Mouse (Mus musculus): ENCODE measurements around the gene Kcnj15. TPM values are rescaled to one million over a fixed set of nuclear protein-coding genes. Genes with fewer than 3 reads are reported as not detected.
A peak's percentile ranks its signal among the peaks of the same experiment; 100 is the strongest.

Kcnj15 gene
- polyA plus RNA-seq, 1 experiment, result not detected

GRCm38 (mm10) chr16:95239209-95239925 is 18.0 kb upstream of the Kcnj15 start:
- WGBS, result 55% methylated on average over 7 of the region's 7 CpGs
- Histone ChIP-seq H3K4me1 (ENCODE audit: control insufficient read depth, insufficient read depth, low read length) (peaks cover 9% of the 10 kb centered on the region; the same call in 1 of the 2 replicates), H3K27me3 (ENCODE audit: control insufficient read depth, insufficient read depth, low read length) (no peaks in the 10 kb centered on the region; the same call in 1 of the 2 replicates), H3K27ac (ENCODE audit: insufficient read depth, low read length) (no peak overlapping the region), H3K4me3 (replicated peaks; ENCODE audit: insufficient read depth, low read depth, low read length) (no peak overlapping the region)
- TF ChIP-seq POLR2A (IDR thresholded peaks at IDR 0.05; ENCODE audit: borderline replicate concordance, insufficient read depth, low read length) (no peak), CTCF (IDR thresholded peaks at IDR 0.05; ENCODE audit: borderline replicate concordance, insufficient read depth, low read depth, low read length) (no peak)
- peak; percentile 37 to 45 for DNase-seq

DNA sequence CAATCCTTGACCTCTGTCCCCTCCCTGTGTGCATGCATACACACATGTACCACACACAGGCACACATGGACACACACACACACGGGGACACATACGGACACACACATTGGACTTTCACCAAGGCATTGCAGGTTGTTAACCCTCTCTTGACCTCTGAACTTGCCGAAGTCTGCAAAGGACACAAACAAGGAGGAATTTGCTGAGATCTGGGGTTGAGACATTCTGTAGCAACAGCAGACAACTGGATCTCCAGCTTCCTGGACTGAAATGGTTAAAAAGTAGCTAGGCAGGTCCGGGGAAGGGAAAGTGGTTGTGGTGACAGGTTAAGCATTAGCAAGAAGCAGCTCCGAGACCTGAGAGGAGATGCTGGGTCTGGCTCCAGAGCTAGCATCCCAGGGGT is 16.7 kb upstream of the Kcnj15 start:
- TF ChIP-seq POLR2A (IDR thresholded peaks at IDR 0.05; ENCODE audit: borderline replicate concordance, insufficient read depth, low read length) (no peak), CTCF (IDR thresholded peaks at IDR 0.05; ENCODE audit: borderline replicate concordance, insufficient read depth, low read depth, low read length) (no peak)
- no peak overlapping the region for H3K27ac ChIP-seq (ENCODE audit: insufficient read depth, low read length)
- DNase-seq, result no peak
- no peak overlapping the region for H3K4me3 ChIP-seq (replicated peaks; ENCODE audit: insufficient read depth, low read depth, low read length)
- no peaks in the 10 kb centered on the region; the same call in 1 of the 2 replicates for H3K27me3 ChIP-seq (ENCODE audit: control insufficient read depth, insufficient read depth, low read length)
- H3K4me1 ChIP-seq (ENCODE audit: control insufficient read depth, insufficient read depth, low read length), result peaks cover 9% of the 10 kb centered on the region; the same call in 1 of the 2 replicates
- WGBS, result 81% methylated on average over 5 of the region's 5 CpGs

DNA sequence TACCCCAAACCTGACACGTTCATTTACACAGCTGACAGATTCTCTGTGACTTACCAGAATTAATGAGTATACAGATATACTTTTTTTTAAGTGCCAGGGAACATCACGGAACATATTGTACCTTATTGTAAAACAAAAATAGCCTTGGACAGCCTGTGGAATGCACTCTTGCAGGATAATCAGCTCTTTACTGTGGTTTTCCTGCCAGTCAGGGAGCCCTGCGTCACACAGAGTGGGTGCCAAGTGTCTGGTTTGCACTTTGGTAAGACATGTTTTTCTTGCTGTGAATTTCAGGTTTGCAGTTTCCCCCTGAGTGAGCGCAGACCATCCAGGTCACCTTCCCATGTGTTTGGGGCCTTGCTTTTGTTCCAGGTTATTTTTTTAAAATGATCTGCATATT is 15.8 kb upstream of the Kcnj15 start:
- WGBS, result 53% methylated on average over 4 of the region's 4 CpGs
- TF ChIP-seq POLR2A (IDR thresholded peaks at IDR 0.05; ENCODE audit: borderline replicate concordance, insufficient read depth, low read length) (no peak), CTCF (IDR thresholded peaks at IDR 0.05; ENCODE audit: borderline replicate concordance, insufficient read depth, low read depth, low read length) (no peak)

GRCm38 (mm10) chr16:95242114-95242513 is 15.2 kb upstream of the Kcnj15 start:
- H3K27me3 ChIP-seq (ENCODE audit: control insufficient read depth, insufficient read depth, low read length), result no peaks in the 10 kb centered on the region; the same call in 1 of the 2 replicates
- no peak overlapping the region for H3K27ac ChIP-seq (ENCODE audit: insufficient read depth, low read length)
- no peak for DNase-seq
- TF ChIP-seq CTCF (IDR thresholded peaks at IDR 0.05; ENCODE audit: borderline replicate concordance, insufficient read depth, low read depth, low read length) (no peak), POLR2A (IDR thresholded peaks at IDR 0.05; ENCODE audit: borderline replicate concordance, insufficient read depth, low read length) (no peak)
- H3K4me3 ChIP-seq (replicated peaks; ENCODE audit: insufficient read depth, low read depth, low read length), result no peak overlapping the region
- 87% methylated on average over 4 of the region's 4 CpGs for WGBS
- peaks cover 9% of the 10 kb centered on the region; the same call in 1 of the 2 replicates for H3K4me1 ChIP-seq (ENCODE audit: control insufficient read depth, insufficient read depth, low read length)

More for the DNA sequence above, 15.8 kb upstream of the Kcnj15 start:
- Histone ChIP-seq H3K27ac (ENCODE audit: insufficient read depth, low read length) (no peak overlapping the region), H3K4me3 (replicated peaks; ENCODE audit: insufficient read depth, low read depth, low read length) (no peak overlapping the region), H3K27me3 (ENCODE audit: control insufficient read depth, insufficient read depth, low read length) (no peaks in the 10 kb centered on the region; the same call in 1 of the 2 replicates), H3K4me1 (ENCODE audit: control insufficient read depth, insufficient read depth, low read length) (peaks cover 9% of the 10 kb centered on the region; the same call in 1 of the 2 replicates)
- DNase-seq, result peak; percentile 17 to 45

GRCm38 (mm10) chr16:95243401-95243800 is 14.0 kb upstream of the Kcnj15 start:
- Histone ChIP-seq H3K27me3 (ENCODE audit: control insufficient read depth, insufficient read depth, low read length) (no peaks in the 10 kb centered on the region; the same call in 1 of the 2 replicates), H3K4me3 (replicated peaks; ENCODE audit: insufficient read depth, low read depth, low read length) (no peak overlapping the region), H3K4me1 (ENCODE audit: control insufficient read depth, insufficient read depth, low read length) (peaks cover 9% of the 10 kb centered on the region; the same call in 1 of the 2 replicates), H3K27ac (ENCODE audit: insufficient read depth, low read length) (no peak overlapping the region)
- TF ChIP-seq POLR2A (IDR thresholded peaks at IDR 0.05; ENCODE audit: borderline replicate concordance, insufficient read depth, low read length) (no peak), CTCF (IDR thresholded peaks at IDR 0.05; ENCODE audit: borderline replicate concordance, insufficient read depth, low read depth, low read length) (no peak)
- 100% methylated on average over 1 of the region's 1 CpGs for WGBS
- no peak for DNase-seq

- Histone ChIP-seq H3K4me3 (replicated peaks; ENCODE audit: insufficient read depth, low read depth, low read length) (no peak overlapping the region), H3K27ac (ENCODE audit: insufficient read depth, low read length) (no peak overlapping the region), H3K27me3 (ENCODE audit: control insufficient read depth, insufficient read depth, low read length) (no peaks in the 10 kb centered on the region; the same call in 1 of the 2 replicates), H3K4me1 (ENCODE audit: control insufficient read depth, insufficient read depth, low read length) (peaks cover 6% of the 10 kb centered on the region; the same call in 1 of the 2 replicates)
- no peak for TF ChIP-seq CTCF (IDR thresholded peaks at IDR 0.05; ENCODE audit: borderline replicate concordance, insufficient read depth, low read depth, low read length)
- no peak for TF ChIP-seq POLR2A (IDR thresholded peaks at IDR 0.05; ENCODE audit: borderline replicate concordance, insufficient read depth, low read length)
- 83% methylated on average over 12 of the region's 12 CpGs for WGBS
- no peak for DNase-seq
These were observed 12.6 kb upstream of the Kcnj15 start for GRCm38 (mm10) chr16:95244626-95245303.

- WGBS, result 90% methylated on average over 3 of the region's 3 CpGs
- H3K4me3 ChIP-seq (replicated peaks; ENCODE audit: insufficient read depth, low read depth, low read length), result no peak overlapping the region
- no peaks in the 10 kb centered on the region; the same call in 1 of the 2 replicates for H3K27me3 ChIP-seq (ENCODE audit: control insufficient read depth, insufficient read depth, low read length)
- no peak overlapping the region for H3K27ac ChIP-seq (ENCODE audit: insufficient read depth, low read length)
- no peak for DNase-seq
- TF ChIP-seq CTCF (IDR thresholded peaks at IDR 0.05; ENCODE audit: borderline replicate concordance, insufficient read depth, low read depth, low read length) (no peak), POLR2A (IDR thresholded peaks at IDR 0.05; ENCODE audit: borderline replicate concordance, insufficient read depth, low read length) (no peak)
- peaks cover 1% of the 10 kb centered on the region; the same call in 1 of the 2 replicates for H3K4me1 ChIP-seq (ENCODE audit: control insufficient read depth, insufficient read depth, low read length)
These were observed 11.9 kb upstream of the Kcnj15 start for GRCm38 (mm10) chr16:95245499-95245898.

Data from cerebellum, adult 2 months (tissue).